8 mouse cellular contexts compared by ENCODE assay signal in genomic region chr9:111312442-111313141, GRCm38 (mm10). TPM values are rescaled to one million over a fixed set of nuclear protein-coding genes. Genes with fewer than 3 reads are reported as not detected.
DNase-seq lines count a peak whose midpoint lies in the region; ATAC-seq and TF ChIP-seq lines count a peak whose summit lies in the region.

No protein-coding gene starts in this region.

- no peaks in the 10 kb centered on the region for H3K36me3 ChIP-seq in lung, postnatal 0 days (ENCODE audit: insufficient read depth, low read length)
- H3K36me3 ChIP-seq in hindbrain, embryonic 10.5 days, result no peaks in the 10 kb centered on the region
- H3K36me3 ChIP-seq in midbrain, embryonic 11.5 days (ENCODE audit: control insufficient read depth, insufficient read depth, low read length), result no peaks in the 10 kb centered on the region

- TF ChIP-seq CTCF in lung, postnatal 0 days (IDR thresholded peaks at IDR 0.05), result no peak

- H3K4me1 ChIP-seq in lung, postnatal 0 days (ENCODE audit: insufficient read depth, low read depth, low read length), result 0 out of 2 replicates have a peak, but pooled peaks cover 5% of the 10 kb centered on the region
- H3K4me1 ChIP-seq in hindbrain, embryonic 10.5 days (replicated peaks), result peaks cover 18% of the 10 kb centered on the region
- H3K4me1 ChIP-seq in midbrain, embryonic 11.5 days (ENCODE audit: control insufficient read depth, insufficient read depth, low read length), result peaks cover 12% of the 10 kb centered on the region

- under 1% methylated on average over 21 of the region's 59 CpGs for WGBS in lung, postnatal 0 days
- WGBS in hindbrain, embryonic 10.5 days, result under 1% methylated on average over 59 of the region's 59 CpGs
- under 1% methylated on average over 36 of the region's 59 CpGs for WGBS in midbrain, embryonic 11.5 days

- peak overlapping the region; percentile 62 for H3K4me2 ChIP-seq in lung, postnatal 0 days (replicated peaks; ENCODE audit: low read depth, low read length)
- peak overlapping the region; percentile 85 for H3K4me2 ChIP-seq in midbrain, embryonic 11.5 days

- peak; percentile 23; the same call in 1 of the 2 replicates for ATAC-seq in lung, postnatal 0 days
- peak; percentile 69 for ATAC-seq in midbrain, embryonic 11.5 days (ENCODE audit: low FRiP score)

- peak overlapping the region; percentile 37 for H3K4me3 ChIP-seq in lung, postnatal 0 days (ENCODE audit: low read depth, low read length)
- peak overlapping the region; percentile 59 for H3K4me3 ChIP-seq in hindbrain, embryonic 10.5 days
- peak overlapping the region; percentile 51 for H3K4me3 ChIP-seq in midbrain, embryonic 11.5 days (ENCODE audit: low read depth, low read length)

- peak; percentile 2 for DNase-seq in cerebellum, adult 11 months
- no peak for DNase-seq in cerebellum, adult 9-10 months
- DNase-seq in lung, postnatal 0 days (ENCODE audit: low spot score), result peak; percentile 18
- DNase-seq in lung, adult 18-20 months, result no peak
- peak; percentile 46 for DNase-seq in hindbrain, embryonic 10.5 days (ENCODE audit: low spot score)
- DNase-seq in midbrain, embryonic 11.5 days (ENCODE audit: low spot score, missing footprints), result peak; percentile 96
- DNase-seq in adipocyte (ENCODE audit: low spot score), result no peak
- DNase-seq in layer of hippocampus, adult 8-10 months (ENCODE audit: low spot score in 2 of 2), result no peak

- no peak for TF ChIP-seq EP300 in lung, postnatal 0 days (IDR thresholded peaks at IDR 0.05)

- no peak overlapping the region for H3K27ac ChIP-seq in lung, postnatal 0 days (ENCODE audit: low read length)
- H3K27ac ChIP-seq in hindbrain, embryonic 10.5 days, result peak overlapping the region; percentile 37
- H3K27ac ChIP-seq in midbrain, embryonic 11.5 days (ENCODE audit: low read depth, low read length), result no peak overlapping the region

- no peak overlapping the region for H3K9ac ChIP-seq in lung, postnatal 0 days (replicated peaks; ENCODE audit: low read depth)
- peak overlapping the region; percentile 40 for H3K9ac ChIP-seq in midbrain, embryonic 11.5 days (ENCODE audit: low read length)

- peaks cover 30% of the 10 kb centered on the region for H3K27me3 ChIP-seq in lung, postnatal 0 days (replicated peaks; ENCODE audit: insufficient read depth, low read length)
- H3K27me3 ChIP-seq in hindbrain, embryonic 10.5 days (ENCODE audit: insufficient read depth, poor library complexity, severe bottlenecking), result peaks cover 66% of the 10 kb centered on the region
- peaks cover 42% of the 10 kb centered on the region for H3K27me3 ChIP-seq in midbrain, embryonic 11.5 days (ENCODE audit: control insufficient read depth, insufficient read depth, low read length)

- H3K9me3 ChIP-seq in lung, postnatal 0 days (ENCODE audit: low read length), result no peaks in the 10 kb centered on the region
- 0 out of 2 replicates have a peak, but pooled peaks cover 13% of the 10 kb centered on the region for H3K9me3 ChIP-seq in hindbrain, embryonic 10.5 days
- no peaks in the 10 kb centered on the region; the same call in 1 of the 2 replicates for H3K9me3 ChIP-seq in midbrain, embryonic 11.5 days (ENCODE audit: control insufficient read depth, low read length)

RNA-seq across cellular contexts. Expression of gene Trank1, which starts 1.1 kb away (rescaled TPM):
- 0.02 and 0.08 TPM in 2 replicates for polyA plus RNA-seq in lung, postnatal 0 days (2015; fragmentation: Nextera tagmentation; extraction: Ambion mirVana)
- polyA plus RNA-seq in hindbrain, embryonic 10.5 days (2016; fragmentation: Nextera tagmentation; extraction: Ambion mirVana), result 0.05 and 0.20 TPM in 2 replicates
- polyA plus RNA-seq in midbrain, embryonic 11.5 days (2014; fragmentation: Nextera tagmentation; extraction: Ambion mirVana), result 0.26 and 0.37 TPM in 2 replicates
- 100 to 1,000 TPM; 194 to 269 (median 224) TPM for total RNA-seq in layer of hippocampus, adult 8-10 months (2022)

RNA-seq across cellular contexts. Expression of gene Epm2aip1, which starts 40.9 kb away (rescaled TPM):
- 10.5 and 11.4 TPM in 2 replicates for polyA plus RNA-seq in lung, postnatal 0 days (2015; fragmentation: Nextera tagmentation; extraction: Ambion mirVana)
- polyA plus RNA-seq in hindbrain, embryonic 10.5 days (2016; fragmentation: Nextera tagmentation; extraction: Ambion mirVana), result 25.1 and 26.1 TPM in 2 replicates
- polyA plus RNA-seq in midbrain, embryonic 11.5 days (2014; fragmentation: Nextera tagmentation; extraction: Ambion mirVana), result 42.3 and 50.4 TPM in 2 replicates
- 10 to 100 TPM; 70.6 to 89.2 (median 80.9) TPM for total RNA-seq in layer of hippocampus, adult 8-10 months (2022)

RNA-seq across cellular contexts. Expression of gene Mlh1, which starts 41.0 kb away (rescaled TPM):
- 13.1 and 14.2 TPM in 2 replicates for polyA plus RNA-seq in lung, postnatal 0 days (2015; fragmentation: Nextera tagmentation; extraction: Ambion mirVana)
- 41.0 and 49.0 TPM in 2 replicates for polyA plus RNA-seq in hindbrain, embryonic 10.5 days (2016; fragmentation: Nextera tagmentation; extraction: Ambion mirVana)
- polyA plus RNA-seq in midbrain, embryonic 11.5 days (2014; fragmentation: Nextera tagmentation; extraction: Ambion mirVana), result 53.3 and 55.4 TPM in 2 replicates
- 10 to 100 TPM; 13.5 to 18.4 (median 15.3) TPM for total RNA-seq in layer of hippocampus, adult 8-10 months (2022)

Comparison
In these comparisons a context has a peak if more than half of its experiments do, and no peak if none do; other contexts are left out.
1. DNase-seq: peak in cerebellum, adult 11 months (single experiment), lung, postnatal 0 days (single experiment), hindbrain, embryonic 10.5 days (single experiment) and midbrain, embryonic 11.5 days (single experiment); none in cerebellum, adult 9-10 months (single experiment), lung, adult 18-20 months (0 of 2), adipocyte (single experiment) and layer of hippocampus, adult 8-10 months (0 of 2).
2. Peak in every context shown above with its lines, with median percentiles within 50 percentile points of each other: H3K4me3 ChIP-seq.